Mouse (Mus musculus) G1E (cell line): Measurements from ENCODE around the gene Hid1.

Experiments used
- CTCF ChIP-seq: IDR thresholded peaks from 2 replicates; pipeline ENCODE4 v1.5.1; 2012; ENCODE audit warnings: low read depth, low read length, inconsistent platforms, mixed read lengths
- POLR2AphosphoS5 ChIP-seq: IDR thresholded peaks from 2 replicates; pipeline ENCODE4 v1.6.1; 2012; ENCODE audit warnings: low read depth, low read length, inconsistent platforms; ENCODE audit not compliant: insufficient replicate concordance

- TF ChIP-seq CTCF (no peak), POLR2AphosphoS5 (no peak)
Measured at GRCm38 (mm10) chr11:115393721-115394325, 26.3 kb upstream of the Hid1 start.
